Mouse (Mus musculus) lung, postnatal 4 days (tissue): ENCODE results near the gene Cdc42.
A peak's percentile ranks its signal among the peaks of the same experiment; 100 is the strongest.

Source experiments
- DNase-seq, 2 experiments: peaks; one replicate each; pipeline ENCODE4 v3.0.0; 2021

Gene Cdc42

DNA sequence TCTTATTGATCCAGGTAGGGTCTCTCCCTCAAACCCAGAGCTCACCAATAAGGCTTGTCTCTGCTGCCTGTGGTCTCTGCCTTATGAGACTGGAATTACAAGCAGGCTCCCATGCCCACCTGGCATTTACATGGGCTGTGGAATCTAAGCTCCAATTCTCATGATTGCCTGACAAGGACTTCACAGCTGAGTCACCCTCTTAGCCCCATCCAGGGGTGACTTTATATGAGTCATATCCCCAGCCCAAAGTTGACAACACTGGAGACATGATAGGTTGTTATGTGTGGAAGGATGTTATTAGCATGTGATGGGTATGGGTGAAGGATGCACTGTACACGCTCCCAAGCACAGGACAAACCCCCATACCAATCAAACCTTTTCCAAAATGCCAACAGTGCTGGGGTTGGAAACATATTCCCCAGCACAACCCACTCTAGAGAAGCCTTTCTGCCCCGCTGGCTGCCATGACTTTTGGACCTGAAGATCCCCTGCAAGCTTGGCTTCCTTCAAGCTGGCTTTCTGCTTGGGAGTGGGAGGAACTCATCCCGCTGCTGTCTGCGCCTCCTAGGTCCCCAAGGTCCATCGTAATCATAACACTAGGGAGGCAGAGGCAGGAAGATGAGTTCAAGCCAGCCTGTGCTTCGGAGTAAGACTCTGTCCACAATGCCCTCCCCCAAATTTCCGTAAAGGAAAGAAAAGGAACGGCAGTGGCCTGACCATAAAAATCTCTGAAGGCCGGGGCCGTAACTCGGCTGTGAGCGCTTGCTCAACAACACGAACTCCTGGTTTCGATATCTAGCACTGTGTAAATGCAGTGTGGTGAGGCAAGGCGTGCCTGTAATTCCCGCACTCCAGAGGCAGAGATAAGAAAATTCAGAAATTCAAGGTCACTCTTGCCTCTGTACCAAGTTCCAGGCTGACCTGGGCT is 14.3 kb upstream of the Cdc42 start:
- no peak for DNase-seq

DNA sequence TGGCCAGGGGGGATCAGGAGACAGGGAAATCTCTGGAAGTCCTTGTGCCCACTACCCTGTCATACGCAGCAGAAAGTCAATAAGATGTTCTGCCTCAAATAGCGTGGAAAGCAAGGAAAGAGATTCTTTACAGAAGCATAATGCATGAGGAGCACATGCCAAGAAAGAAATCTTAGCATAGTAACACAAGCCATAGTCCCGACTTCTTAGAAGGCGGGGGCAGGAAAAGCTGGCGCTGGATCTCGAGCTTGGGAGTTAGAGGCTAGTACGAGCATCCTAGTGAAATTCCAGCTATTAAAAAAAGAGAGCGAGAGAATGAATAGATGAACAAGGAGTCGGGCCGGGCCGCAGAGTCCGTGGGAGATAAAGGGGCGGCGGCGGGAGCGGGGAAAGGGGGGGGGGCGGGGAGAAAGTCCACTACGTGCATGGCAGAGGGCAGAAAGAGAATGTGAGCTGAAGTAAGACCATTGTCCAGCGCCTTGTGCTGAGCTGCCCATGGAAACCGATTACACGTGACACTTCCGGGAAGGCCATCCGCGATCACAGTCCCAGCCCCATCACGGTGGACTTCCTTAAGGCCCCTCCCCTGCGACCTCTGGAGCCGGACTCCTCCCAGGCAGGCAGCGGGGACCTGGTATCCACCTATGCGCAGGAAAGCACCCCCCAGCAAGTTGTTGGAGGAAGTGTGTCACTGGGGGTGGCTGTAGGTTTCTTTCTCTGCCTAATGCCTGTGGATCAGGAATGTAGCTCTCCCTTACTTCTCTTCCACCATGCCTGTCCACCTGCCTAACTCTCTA is 12.6 kb upstream of the Cdc42 start:
- peak; percentile 77 to 81 for DNase-seq

DNA sequence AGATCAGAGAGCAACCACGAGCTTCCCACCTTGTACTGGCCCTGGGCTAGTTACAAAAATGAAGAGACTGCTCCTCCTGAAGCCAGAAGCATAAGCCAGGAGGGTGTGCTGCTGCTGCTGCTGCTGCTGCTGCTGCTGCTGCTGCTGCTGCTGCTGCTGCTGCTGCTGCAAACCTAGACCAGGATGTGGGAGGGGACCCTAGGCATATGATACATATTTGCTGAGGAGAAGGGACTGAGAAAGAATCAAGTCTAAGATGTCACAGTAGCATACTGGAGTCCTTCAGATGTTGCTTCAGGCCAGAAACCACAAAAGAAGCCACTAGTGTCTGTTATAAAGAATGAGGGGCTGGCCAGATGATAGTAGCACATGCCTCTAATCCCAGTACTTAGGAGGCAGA is 10.7 kb upstream of the Cdc42 start:
- DNase-seq: no peak

DNA sequence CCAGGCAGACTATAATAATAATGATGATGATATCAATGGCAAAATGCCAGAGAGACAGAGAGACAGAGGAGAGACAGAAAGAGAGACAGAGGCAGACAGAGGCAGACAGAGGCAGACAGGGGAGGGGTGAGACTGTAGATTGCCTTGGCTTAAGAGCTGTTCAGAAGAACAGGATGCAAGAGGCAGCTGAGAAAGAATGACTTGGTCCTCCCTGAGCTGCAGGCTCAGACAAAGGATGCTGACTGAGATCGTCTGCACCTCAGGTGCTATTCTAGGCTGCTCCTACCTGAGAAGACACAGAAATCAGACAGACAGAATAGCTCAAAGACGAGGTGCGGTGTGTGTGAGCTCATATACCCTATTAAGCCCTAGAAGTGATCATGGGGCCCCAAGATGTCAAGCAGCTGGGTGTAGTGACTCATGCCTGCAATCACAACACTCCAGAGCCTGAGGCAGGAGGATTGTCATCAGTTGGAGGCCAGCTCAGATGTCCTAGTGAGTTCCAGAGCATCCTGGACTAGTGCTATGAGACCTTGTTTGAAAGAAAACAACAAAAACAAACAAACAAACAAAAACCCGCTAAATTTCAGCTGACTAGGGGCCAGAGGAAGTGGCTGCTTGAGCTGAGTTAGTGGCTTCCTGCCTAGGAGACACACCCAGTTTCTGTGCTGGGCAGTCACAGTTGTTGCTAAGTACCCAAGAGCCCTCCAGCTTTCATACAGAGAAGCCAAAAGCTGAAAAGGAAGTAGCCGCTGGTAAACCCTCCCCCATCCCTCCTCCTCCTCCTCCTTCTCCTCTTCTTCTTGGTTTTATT is 10.0 kb upstream of the Cdc42 start:
- peak; percentile 71 to 75 for DNase-seq

- DNase-seq: no peak
These were observed 8.6 kb upstream of the Cdc42 start for GRCm38 (mm10) chr4:137366097-137366496.

DNA sequence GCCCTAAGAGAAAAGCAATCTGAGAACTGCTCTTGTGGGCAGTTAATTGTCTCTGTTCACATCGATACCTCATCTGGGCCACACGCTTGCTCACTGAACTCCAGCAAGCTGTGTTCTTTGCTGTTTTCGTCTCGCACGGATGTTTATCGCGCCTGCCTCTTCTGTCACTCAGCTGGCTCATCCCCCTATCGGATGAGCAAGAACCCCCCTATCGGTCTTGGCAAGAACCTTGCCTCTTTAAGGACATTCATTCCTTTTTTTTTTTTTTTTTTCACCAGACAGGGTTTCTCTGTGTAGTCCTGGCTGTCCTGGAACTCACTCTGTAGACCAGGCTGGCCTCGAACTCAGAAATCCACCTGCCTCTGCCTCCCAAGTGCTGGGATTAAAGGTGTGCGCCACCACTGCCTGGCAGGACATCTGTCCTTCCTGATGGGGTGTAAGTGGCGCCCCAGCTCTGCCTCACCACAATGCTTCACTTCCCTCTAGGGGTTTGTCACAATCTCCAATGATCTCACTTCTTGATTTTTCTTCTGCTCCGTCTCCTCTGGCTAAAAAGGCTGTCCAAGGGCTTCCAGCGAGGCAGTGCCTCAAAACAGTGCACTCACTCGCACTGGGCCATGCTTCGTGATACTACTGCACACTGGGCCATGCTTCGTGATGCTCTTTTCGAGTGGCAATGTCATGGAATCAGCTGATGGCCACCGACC is 8.0 kb upstream of the Cdc42 start:
- peak; percentile 36 to 40 for DNase-seq

DNA sequence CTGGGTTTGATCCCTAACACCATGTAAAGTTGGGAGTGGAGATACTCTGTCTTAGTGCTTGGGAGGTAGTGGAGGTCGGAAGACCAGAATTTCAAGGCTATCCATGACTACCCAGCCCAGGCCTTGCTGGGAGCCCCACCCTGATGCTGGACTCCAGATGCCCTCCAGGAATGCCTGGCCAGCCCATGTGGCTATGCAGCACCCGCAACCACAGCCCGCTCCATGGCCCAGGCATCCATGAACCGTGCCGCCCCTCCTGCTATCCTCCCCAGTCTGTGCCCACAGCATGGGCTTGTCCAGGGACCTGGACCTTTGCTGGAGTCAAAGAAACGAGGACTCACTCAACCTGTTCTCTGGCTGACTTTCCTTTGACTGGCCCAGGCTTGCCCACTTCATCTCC is 7.3 kb upstream of the Cdc42 start:
- no peak for DNase-seq

GRCm38 (mm10) chr4:137360996-137361395 is 3.5 kb upstream of the Cdc42 start:
- no peak for DNase-seq

- DNase-seq: no peak
These were observed 927 bp upstream of the Cdc42 start for GRCm38 (mm10) chr4:137358291-137359002.

DNA sequence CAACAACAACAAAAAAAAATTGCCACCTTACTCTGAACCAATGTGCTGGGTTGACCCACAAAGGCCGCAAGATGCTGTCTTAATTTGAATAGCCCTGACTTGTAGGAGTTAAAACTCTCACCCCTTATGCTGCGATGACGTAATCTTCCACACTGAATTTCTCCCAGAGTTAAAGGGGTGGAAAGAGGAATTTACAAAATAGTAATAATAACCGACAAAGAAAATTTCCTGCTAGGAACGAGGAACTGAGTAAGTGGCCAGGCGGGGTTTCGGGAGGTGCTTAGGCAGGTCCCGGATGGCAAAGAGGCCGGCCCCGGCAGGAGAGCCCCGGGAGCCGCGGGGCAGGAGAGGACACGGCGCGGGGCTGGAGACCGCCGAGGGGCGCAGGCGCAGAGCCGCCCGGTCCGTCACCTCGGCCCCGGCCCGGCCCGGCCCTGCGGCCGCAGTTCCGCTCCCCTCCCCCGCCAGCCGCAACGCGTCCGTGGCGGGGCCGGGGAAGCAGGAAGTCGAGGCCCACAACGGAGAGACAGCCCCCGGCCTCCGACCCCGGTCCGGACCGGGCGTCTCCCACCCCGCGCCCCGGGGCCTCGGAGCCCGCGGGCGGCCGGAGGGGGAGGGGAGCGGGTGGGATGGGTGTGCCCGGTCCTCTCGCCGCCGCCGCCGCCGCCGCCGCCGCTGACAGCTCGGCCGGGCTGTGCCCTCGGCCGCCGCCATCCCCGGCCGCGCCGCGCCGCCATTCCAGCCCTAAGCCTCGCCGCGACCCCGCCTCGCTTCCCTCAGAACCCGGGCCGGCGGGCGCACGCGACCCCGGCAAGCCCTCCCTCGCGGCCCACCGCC is 628 bp downstream of the Cdc42 start:
- peak; percentile 84 to 88 for DNase-seq

DNA sequence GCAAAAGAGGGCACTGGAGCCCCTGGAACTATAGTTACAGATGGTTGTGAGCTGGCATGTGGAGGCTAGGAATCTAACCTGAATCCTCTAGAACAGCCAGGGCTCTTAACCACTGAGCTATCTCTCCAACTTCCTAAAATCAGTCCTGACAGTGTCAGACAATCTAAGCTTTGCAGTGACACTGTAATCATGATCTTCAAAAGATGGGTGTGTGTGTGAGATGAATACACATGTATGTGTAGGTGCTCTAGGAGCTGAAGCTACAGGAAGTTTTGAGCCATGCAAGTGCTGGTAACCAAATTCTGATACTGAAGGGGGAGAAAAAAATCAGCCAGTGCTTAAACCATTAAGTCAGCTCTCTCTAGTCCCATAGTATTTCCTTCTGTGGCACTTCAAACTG is 6.9 kb downstream of the Cdc42 start:
- no peak for DNase-seq

GRCm38 (mm10) chr4:137345790-137346189 is 11.7 kb downstream of the Cdc42 start:
- DNase-seq: no peak

DNA sequence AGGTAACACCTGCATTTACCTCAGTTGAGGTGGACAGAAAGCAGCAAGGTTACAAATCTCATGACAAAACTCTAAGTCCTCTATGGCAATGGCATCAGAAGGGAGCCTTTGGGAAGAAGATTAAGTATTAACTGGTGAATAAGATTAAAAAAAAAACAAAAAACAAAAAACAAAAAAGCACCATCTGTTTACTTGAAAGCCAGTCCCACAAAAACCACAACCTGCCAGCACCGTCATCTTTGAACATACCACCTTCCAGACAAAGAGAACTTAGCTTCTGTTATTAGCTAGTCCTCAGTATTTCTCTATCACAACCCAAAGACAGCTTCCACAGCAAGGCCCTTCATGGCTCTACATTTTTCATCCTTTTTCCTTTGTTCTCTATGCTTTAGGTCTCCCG is 12.4 kb downstream of the Cdc42 start:
- DNase-seq: no peak

GRCm38 (mm10) chr4:137342816-137343215 is 14.7 kb downstream of the Cdc42 start:
- DNase-seq: no peak

GRCm38 (mm10) chr4:137339415-137339814 is 18.1 kb downstream of the Cdc42 start:
- DNase-seq: no peak

- no peak for DNase-seq
These were observed 21.1 kb downstream of the Cdc42 start for GRCm38 (mm10) chr4:137336468-137336867.

GRCm38 (mm10) chr4:137332051-137332450 is 25.5 kb downstream of the Cdc42 start:
- DNase-seq: no peak

DNA sequence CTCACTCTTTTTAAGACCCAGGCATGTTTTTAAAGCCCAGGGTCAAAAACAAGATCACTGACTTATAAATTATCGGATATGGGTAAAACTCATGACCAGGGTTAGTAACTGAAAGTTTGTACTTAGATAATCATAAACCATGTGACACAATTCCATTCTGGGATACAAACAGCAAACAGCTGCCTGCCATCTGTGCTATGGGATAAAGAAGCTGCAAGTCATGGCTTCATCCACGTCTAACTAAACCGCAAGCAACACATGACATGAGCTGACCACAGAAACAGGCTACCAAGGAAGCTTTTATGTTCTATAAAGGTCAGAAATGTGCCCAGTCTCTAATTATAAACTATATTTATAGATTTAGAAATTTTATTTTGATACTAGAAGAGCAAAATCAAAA is 31.0 kb downstream of the Cdc42 start:
- no peak for DNase-seq

DNA sequence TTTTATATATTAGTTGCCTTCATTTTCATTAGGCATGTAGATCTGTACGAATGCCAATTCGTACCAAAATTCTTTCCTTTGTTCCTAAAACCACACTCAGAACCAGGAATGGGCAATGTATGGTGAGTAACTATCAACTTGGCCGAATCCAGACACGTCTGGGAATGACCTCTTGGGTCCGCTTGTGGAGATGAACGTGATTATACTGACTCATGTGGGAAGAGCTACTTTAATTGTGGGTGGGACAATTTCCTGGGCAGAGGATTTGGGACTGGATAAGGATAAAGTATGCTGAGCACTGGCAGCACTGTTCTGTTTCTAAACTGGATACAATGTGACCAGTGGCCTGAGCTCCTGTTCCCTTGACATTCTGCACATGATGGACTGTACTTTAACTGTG is 32.6 kb downstream of the Cdc42 start:
- DNase-seq: no peak

DNA sequence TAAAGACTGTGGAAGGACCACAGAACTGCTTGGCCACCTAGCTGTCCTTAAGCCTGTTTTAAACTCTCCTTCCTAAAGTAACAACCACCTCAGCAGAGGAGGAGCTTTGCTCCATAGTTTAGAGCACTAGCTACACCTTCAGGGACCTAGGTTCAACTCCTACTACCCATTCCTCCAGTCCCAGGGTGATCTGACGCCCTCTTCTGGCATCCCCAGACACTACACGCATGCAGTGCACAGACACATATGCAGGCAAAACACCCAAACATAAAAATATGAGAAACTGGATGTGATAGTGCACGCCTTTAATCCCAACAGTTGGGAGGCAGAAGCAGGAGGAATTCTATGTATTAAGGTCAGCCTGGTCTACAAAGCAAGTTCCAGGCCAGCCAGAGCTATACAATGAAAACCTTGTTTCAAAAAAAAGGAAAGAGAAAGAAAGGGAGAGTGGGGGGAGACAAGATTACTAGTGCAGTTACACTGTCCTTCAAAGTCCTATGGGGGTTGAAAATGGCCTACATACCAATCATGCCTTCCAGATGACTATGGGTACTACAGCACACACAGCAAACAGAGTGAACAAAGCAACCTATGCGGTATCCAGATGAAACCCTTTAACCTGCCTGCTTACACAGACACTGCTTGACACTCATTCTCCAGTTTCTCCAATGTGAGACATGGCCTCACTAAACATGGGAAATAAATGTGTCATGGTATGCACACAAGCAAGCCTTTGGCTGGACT is 41.3 kb downstream of the Cdc42 start:
- no peak for DNase-seq
